Mouse (Mus musculus): ENCODE measurements around the gene Krt24.
A peak's percentile ranks its signal among the peaks of the same experiment; 100 is the strongest.
"Not testable (repeated sequence)": the region's sequence is repeated elsewhere in the genome, so short reads cannot be mapped to it uniquely, and the experiment has no call there.

Krt24 gene

GRCm38 (mm10) chr11:99253893-99254292 is 31.2 kb downstream of the Krt24 start:
- no peak for DNase-seq (ENCODE audit: low read depth, low spot score)

GRCm38 (mm10) chr11:99252671-99253070 is 32.4 kb downstream of the Krt24 start:
- no peak for DNase-seq (ENCODE audit: low read depth, low spot score)

GRCm38 (mm10) chr11:99250666-99251065 is 34.4 kb downstream of the Krt24 start:
- DNase-seq (ENCODE audit: low read depth, low spot score) = no peak

DNA sequence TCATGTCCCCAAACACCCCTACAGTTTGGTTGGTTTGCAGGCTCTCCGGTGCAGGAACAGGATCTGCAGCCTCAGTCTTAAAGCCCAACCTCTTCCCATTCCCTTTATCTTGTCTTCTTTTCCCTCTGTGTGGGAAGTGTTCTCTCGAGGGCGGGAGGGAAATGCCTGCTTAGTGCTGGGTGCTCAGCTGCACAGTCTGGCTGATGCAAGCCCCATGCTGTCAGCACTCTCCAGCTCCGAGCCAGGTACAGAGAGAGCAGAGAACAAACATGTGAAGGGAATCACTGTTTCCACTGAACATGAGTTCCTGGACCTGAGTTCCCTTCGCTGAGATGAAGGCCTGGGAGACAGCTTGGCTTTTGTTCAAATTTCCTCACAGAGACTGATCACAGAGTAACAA is 34.8 kb downstream of the Krt24 start:
- DNase-seq (ENCODE audit: low read depth, low spot score) = no peak

- peak; percentile 52 for DNase-seq (ENCODE audit: low read depth, low spot score)
These were observed 35.9 kb downstream of the Krt24 start for GRCm38 (mm10) chr11:99249115-99249514.

GRCm38 (mm10) chr11:99247916-99248315 is 37.1 kb downstream of the Krt24 start:
- DNase-seq (ENCODE audit: low read depth, low spot score) = peak; percentile 54

DNA sequence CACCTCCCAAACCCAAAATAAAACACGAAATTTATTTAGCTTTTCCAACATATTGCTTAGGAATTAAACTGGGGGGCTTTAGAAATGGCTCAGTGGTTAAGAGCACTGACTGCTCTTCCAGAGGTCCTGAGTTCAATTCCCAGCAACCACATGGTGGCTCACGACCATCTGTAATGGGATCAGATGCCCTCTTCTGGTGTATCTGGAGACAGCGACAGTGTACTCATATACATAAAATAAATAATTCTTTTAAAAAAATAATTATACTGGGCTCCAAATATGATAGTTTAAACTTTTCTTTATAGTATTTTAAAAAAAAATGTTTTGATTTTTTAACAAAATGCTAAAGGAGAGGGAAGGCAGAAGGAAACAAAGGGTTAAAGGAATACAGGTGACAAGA is 40.5 kb downstream of the Krt24 start:
- DNase-seq (ENCODE audit: low read depth, low spot score) = not testable (repeated sequence)

DNA sequence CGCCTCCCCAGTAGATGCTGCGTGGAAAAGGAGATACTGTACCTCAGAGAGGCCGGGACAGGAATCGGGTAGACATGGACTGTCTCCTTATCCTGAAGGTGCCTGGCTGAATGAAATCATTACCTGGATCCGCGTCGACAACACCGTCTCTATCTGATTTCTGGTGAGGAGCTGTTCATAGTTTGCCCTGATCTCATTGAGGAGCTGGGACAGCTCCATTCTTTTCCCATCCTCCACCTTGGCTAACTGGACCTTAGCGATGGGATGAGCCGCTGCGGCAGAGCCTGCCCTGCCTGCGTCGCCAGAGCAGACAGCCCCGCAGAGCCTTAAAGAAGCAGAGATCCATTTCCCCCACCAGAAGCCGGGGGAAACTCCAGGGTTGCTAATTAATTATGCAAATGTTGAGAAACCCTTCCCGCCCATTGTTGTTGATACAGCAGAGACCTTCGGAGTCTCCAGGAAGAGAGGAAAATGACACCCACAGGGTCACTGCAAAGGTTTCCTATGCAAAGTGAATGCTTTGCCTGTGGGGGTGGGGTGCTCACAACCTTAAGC is 41.2 kb downstream of the Krt24 start, which contains the start of gene Krt222:
TSS of gene Krt222 (minus strand) at position 266 of the 555 bp plus-strand sequence.
- DNase-seq (ENCODE audit: low read depth, low spot score) = peak; percentile 77

DNA sequence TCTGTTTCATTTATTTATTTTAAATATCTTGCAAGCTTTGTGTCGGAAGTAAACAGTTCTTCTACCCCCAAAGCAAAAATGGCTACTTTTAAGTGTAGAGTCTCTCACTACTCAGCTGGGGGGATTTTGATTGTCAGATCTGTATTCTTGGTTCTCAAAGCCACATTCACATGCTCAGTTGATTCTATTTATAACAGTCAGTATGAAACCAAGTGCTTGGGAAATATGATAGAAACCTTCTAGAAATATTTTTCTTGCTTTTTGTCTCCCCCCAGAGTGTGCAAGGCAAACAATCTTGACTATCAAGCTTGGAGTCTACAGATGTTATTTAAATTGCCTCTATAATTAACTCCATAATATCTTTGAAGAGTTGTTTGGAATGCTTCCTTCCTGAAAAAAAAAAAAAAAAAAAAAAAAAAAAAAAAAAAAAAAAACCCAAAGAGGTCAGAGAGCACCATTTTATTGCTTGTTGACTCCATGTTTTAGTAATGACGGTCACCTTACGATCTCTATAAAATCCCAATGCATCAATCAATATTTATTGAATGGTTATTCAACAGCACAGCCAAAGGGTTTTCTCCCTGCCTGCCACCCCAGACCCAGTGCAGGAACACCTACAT is 41.8 kb downstream of the Krt24 start:
- no peak for DNase-seq (ENCODE audit: low read depth, low spot score)

DNA sequence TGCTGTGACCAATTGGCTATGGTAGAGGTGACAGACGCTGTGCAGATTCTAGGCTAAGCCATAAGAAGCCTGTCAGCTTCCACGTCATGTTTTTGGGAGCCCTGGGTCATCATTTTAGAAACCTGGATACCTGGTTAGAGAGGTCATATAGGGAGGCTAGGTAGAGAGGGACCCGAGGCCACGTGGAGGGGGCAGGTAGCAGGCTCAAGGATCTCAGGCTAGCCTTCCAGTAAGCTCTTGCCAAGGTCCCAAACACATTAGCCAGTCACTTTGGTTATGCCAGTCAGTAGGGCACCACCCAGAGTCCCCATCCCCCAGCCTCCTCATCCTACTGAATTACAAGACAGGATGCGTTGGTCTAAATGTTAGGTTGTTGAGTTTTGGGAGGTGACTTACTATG is 43.0 kb downstream of the Krt24 start:
- DNase-seq (ENCODE audit: low read depth, low spot score) = no peak

DNA sequence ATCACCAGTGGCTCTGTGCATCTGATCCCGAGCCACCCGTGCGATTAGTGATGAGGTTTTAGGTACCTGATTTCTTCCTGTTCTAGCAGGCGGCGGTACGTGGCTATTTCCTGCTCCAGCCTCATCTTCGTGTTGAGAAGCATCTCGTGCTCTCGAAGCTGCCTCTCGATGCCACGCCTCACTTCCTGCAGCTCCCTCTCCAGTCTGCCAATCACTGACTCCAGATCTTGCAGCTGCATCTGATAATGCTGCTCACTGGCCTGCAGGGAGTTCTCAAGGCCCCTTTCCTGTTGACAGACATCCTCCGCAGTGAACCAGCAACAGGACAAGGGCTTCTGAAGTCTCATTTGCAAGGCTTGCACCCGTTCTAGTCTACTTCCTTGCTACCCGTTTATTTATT is 46.6 kb downstream of the Krt24 start:
- DNase-seq (ENCODE audit: low read depth, low spot score) = no peak

- no peak for DNase-seq (ENCODE audit: low read depth, low spot score)
These were observed 53.8 kb downstream of the Krt24 start for GRCm38 (mm10) chr11:99231049-99231816.

GRCm38 (mm10) chr11:99230261-99231048 is 54.6 kb downstream of the Krt24 start, which contains the start of gene Smarce1:
Gene Smarce1 (minus strand): TSS chr11:99231017.
- DNase-seq (ENCODE audit: low read depth, low spot score) = peak; percentile 86
